Mouse (Mus musculus) common myeloid progenitor, adult 5-6 weeks (primary cell): ENCODE measurements around the gene Trip4. TPM values are rescaled to one million over a fixed set of nuclear protein-coding genes. Genes with fewer than 3 reads are reported as not detected.
"Not testable (repeated sequence)": the region's sequence is repeated elsewhere in the genome, so short reads cannot be mapped to it uniquely, and the experiment has no call there.

Source experiments
- ATAC-seq: replicated peaks from 2 replicates; pipeline ENCODE4 v1.8.0; 2016; ENCODE audit warnings: low read depth, mild to moderate bottlenecking, moderate TSS enrichment, inconsistent platforms; ENCODE audit not compliant: poor library complexity, severe bottlenecking
- total RNA-seq: library from RNA; stranded (forward); fragments of 200-1000, 187-1606 nt; gene quantifications from 2 replicates; pipeline ENCODE4 v1.2.3, GENCODE M21; 2017

Trip4 gene
- total RNA-seq, 1 experiment from 2014 or later = 15.3 TPM

DNA sequence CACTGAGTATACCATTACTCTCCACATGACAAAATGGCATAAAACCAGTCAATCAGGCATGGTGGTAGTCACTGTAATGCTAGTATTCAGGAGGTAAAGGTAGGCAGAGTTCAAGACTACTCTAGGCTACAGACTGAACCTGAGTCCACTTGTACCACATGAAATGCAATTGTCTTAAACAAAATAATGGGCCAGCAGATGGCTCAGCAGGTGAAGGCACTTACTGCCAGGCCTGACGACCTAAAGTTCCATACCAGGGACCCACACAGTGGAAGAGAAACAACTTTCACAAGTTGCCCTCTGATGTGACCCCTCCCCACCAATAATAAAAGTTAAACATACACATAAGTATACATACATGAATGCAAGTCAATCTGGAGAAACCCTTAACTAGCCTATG, 100.8 kb downstream of the Trip4 start:
- no peak for ATAC-seq

DNA sequence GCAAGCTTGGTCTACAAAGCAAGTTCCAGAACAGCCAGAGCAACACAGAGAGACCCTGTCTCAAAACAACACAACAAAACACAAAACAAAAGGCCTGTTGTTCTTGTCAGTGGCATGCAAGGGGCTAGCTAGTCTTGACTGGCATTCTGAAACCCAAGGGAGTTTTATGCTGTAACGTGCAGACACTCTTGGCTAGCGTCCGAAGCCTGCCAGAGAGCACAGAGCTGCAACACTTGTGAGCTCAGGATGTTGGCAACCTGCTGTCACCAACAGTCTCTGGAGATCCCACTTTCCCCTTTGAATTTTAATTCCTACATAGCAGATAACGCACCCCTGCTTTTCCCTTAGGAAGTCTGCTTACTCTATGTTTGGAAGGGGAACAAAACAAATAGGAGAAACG, 101.3 kb downstream of the Trip4 start:
- no peak for ATAC-seq

DNA sequence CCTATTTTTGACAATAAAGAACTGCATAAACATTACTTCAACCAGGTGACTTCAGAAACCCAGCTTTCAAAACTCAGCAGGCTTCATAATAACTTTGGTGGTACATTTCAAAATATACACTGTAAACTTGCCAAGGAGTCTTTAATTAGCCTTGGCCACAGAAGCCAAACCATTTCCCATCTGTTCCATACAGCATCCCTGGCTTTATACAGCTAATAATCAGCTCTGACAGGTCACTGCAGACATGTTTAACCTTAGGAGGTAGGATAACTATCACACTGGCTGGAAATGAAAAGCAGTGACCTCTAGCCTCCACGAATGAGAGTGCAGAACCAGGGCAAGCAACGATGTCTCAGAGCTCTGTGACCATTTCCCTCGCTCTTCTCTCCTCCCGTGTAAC, 108.8 kb downstream of the Trip4 start:
- no peak for ATAC-seq

DNA sequence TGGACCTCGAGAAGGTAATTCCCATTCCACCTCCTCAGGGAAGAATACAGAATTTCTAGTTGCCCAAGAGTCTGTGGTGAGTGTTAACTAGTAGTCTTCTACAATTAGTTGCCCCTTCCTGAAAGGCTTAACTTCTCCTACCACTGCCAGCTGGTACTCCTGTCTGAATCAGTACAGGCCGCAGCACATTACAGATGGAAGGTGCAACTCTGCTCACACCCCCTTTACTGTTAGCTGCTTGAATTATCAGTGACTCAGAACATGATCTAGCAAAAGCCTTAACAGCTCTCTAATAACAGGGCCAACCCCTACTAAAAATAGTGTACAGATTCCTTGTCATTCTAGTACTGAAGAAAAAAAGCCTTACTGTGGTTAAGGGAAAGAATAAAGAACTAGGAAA, 112.9 kb downstream of the Trip4 start:
- no peak for ATAC-seq

DNA sequence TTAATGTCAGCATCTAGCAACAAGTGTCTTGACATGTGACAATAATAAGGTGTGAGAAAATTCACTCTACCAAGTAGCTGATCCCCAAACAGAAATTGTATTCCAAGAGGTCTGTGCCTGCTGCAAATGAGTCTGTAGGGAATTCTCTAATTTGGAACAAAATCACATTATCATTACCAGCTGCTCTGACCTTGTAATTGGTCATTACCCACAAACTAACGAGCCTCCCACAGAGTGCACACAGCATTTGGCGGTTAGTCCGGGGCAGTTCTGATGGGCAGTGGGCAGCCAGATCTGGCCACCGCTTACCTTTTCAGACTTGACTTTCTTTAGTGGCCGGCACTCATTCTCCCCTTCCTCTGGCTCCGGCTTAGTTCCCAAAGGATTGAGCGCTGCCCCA, 114.3 kb downstream of the Trip4 start:
- no peak for ATAC-seq

DNA sequence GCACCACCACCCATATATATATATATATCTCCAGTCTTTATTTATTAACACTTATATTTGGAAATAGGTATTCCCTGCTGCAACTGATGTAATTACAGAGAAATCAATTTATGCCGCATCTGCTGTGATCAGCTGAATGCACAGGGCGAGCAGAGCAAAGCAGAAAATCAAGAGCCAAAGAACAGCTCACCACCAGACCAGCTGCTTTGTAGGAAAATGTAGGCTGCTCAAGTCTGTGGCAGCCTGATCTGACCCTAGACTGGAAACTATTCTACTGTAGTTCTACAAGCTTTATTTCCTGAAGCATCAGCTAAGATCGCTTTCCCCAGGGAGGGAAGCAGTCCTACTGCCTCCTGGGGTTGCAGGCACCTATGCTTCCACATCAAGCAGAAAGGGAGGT, 115.1 kb downstream of the Trip4 start:
- ATAC-seq = no peak

DNA sequence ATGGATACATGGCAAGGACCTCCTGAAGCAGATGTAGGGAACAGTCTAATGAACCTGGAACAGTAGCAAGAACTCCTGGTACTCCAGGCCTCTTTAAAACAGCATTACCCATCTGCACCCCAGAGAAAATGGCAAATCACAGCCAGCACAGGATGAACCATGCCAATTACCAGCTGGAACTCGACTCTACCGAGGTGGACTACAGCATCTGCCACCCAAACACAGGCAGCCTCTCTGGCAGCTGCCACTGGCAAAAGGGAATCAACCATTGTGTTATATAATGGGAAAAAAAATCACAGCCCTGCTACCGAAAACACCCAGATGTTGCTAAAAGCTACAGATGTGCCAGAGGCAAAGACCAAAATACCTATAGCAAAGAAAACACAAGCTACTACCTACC, 115.5 kb downstream of the Trip4 start:
- ATAC-seq = no peak

DNA sequence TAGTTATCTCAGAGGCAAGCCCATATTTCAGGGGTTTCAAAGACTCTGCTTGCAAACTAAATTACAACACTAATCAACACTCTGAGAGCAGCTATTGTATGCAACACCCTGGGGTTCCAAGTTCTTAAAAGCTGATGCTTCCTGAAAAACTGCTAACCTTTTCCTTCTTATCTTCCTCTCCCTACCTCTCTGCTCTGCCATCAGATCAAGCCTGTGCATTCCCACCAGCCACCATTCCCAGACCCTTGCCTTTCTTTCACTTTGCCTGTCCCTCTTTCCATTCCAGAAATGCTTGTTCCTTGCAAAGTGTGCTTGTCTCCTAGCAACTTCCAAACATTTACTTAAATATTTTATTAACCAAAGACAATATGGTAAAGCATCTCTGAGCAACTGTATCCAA, 116.7 kb downstream of the Trip4 start:
- no peak for ATAC-seq

DNA sequence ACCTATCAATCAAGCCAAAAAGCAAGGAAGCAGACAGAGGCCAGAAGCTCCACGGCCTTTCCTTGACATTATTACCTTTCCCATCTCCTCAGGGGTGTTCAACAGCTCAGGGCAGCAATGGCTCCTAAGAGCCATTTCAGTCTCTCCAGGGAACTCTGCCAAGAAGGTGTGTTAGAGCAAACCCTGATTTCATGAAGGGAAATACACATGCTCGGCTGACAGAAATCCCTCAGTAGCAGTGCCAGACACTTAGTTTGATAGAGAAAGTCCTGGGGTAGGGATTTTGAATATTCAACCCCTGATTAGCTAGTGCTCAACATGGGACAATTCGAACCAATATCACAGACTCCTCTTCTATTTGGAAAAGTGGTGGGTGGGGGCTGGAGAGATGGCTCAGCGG, 117.5 kb downstream of the Trip4 start:
- ATAC-seq = no peak

DNA sequence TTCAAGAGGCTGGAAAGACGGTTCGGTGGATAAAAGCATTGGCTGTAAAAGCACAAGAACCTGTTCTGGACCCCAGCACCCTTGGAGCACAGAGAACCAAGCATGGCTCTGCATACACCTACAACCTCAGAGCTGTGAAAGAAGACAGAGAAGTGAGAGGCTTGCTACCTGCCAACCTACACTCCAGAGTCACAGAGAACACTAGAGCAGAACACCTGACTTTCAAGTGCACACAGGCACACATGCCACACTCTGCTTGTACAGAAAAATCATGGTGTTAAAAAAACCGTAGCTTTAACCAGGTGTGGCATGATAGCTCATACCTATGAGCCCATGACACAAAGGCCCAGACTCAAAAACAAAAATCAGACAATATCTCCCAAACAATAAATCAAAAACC, 118.8 kb downstream of the Trip4 start:
- no peak for ATAC-seq

DNA sequence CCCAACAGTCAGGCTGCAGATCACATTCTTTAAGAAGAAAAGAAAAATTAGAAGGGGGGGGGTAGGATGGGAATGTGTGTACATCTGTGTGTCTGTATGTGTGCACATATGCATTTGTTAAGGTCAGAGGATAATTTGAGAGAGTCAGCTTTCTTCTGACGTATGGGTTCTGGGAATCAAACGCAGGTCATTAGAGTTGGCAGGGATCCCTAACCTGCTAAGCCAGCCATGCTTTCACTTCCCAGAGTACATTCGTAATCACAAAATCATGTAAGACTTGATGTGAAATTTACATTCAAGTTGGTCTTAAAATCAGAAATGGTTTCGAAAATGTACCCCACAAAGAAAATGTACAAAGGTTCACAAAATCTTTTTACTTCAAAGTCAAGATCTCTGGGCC, 120.0 kb downstream of the Trip4 start:
- ATAC-seq = no peak

DNA sequence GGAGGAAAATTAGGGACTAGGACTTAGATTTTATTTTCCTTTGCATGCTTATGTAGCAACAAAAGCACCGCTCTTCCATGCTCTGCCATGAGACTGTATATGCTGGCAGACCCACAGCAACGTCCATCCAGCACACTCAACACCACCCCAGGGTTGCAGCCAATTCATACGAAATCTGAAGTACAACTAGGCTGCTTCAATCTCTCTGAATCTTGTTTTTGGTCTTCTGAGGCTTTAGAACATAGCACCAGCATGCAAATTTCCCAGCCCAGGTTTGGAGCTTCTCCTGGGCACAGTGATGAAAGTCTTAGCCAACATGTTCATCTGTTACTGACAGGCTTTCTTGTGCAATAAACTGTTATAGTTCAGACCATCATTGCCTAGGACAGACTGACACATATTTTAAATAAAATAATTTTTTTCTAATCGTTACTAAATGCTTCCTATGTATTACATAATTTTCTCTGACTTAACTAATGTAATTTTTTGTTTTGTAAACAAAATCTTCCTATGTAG, 120.7 kb downstream of the Trip4 start:
- no peak for ATAC-seq

DNA sequence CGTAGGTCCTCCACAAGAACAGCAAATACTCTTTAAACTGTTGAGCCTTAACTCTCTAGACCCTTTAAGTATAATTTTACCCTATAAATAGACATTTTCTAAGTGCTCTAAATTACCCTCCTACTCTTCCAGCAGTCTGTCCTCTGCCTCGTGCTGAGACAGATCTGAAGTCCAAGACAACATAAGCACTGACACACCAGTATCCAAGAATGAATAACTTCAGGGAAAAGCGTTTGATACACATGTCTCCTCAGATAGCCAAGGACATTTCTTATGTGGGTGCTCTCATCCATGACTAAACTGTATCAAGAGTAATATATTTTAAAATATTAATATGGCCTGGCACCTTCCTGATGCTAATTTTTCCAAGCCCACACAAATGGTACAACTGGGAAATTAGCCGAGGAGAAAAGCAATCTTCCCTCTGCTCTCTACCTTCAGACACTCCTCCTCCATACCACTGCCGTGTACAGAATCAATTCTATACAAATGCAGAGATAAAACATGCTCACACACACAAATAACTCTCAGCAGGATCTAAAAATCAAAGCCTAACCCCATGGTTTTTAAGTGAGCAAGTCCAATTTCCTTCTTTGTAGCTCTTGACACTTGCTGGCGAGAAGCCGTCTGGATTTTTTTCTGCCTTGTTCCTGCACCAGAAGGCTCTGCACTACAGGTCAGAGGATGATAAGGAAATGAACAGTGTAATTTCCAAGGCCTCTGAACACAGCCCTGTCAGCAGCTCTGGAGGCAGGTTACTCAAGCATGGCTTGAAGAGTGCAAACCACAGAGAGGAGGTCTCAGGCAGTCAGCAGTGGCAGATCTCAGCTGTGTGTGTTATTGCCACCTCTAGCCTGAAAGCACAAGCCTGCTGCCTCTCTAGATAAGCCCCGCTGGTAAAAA, 121.5 kb downstream of the Trip4 start:
- peak; percentile 94 for ATAC-seq

DNA sequence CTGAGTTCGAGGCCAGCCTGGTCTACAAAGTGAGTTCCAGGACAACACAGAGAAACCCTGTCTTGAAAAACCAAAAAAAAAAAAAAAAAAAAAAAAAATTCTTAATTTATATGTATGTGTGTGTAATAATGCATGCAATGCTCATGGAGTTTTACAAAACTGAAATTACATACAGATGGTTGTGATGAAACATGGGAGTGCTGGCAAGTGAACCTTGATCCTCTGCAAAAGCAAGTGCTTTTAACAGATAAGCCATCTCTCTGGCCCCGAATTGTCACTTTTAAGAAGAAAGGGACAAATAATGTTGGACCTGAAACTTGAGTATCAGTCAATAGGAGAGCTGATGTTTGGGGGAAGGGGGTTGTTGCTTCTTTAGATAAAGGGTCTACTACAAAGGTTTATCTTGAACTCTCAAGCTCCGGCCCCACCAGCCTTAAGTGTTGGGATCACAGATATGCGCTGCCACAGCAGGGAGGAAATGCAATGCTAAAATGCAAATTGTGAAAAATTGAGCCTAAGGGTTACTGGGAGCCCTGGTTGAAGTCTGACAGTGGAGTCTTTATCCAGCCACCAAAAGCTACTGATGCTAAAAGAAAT, 122.7 kb downstream of the Trip4 start:
- no peak for ATAC-seq

DNA sequence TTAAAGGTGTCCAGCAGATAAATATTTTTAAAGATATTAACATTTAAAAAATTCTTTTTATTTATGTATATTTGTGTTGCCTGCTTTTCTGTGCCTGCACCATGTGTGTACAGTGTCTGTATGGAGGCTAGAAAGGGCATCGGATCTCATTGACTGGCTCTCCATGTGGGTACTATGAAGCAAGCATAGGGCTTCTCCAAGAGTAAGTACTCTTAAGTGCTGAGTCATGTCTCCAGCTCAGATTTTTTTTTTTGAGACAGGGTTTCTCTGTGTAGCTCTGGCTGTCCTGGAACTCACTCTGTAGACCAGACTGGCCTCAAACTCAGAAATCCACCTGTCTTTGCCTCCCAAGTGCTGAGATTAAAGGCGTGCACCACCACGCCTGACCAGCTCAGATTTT, 129.0 kb downstream of the Trip4 start:
- ATAC-seq = not testable (repeated sequence)

Other genes starting within 250 kb of the Trip4 start
- gene Oaz2, start 240.8 kb downstream of the Trip4 start, total RNA-seq = 40.1 and 45.3 TPM in 2 replicates
- 4.9 and 11.9 TPM in 2 replicates for gene Zfp609, start 81.2 kb downstream of the Trip4 start, total RNA-seq
- 191 and 193 TPM in 2 replicates for gene Pclaf, start 18.6 kb downstream of the Trip4 start, total RNA-seq
- 29.1 and 36.9 TPM in 2 replicates for gene Csnk1g1, start 130 bp upstream of the Trip4 start, total RNA-seq
- gene Ppib, start 151.4 kb upstream of the Trip4 start, total RNA-seq = 519 and 575 TPM in 2 replicates
- 1.2 and 1.7 TPM in 2 replicates for gene Snx22, start 160.9 kb upstream of the Trip4 start, total RNA-seq
- gene Snx1, start 217.8 kb upstream of the Trip4 start, total RNA-seq = 101 and 122 TPM in 2 replicates
- gene Ciao2a, start 217.8 kb upstream of the Trip4 start, total RNA-seq = 177 and 182 TPM in 2 replicates
- gene Dapk2, start 249.4 kb upstream of the Trip4 start, total RNA-seq = 4.0 and 4.1 TPM in 2 replicates